Mouse (Mus musculus): ENCODE measurements around the gene Zwilch.
A peak's percentile ranks its signal among the peaks of the same experiment; 100 is the strongest.

The Zwilch gene

DNA sequence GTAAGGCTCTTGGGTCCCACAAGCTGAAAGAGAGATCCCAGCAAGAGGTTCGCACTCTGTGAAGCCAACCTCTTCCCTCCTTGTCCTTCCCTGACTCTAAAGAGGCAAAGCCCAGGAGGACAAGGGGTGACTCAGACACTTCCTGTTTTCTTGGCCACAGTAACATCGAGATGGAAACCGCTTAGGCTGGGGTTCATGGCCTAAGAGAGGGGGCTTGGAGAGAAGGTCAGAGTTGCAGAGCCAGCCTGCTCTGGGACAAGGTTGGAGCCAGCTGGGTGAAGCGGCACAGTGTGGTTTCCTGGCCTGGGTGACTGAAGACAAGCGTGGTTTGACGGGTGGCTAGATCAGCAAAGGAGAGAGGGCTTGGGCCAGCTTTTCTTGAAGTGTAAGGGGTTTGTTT, 67.6 kb downstream of the Zwilch start:
- no peak for DNase-seq (ENCODE audit: low spot score in 2 of 2)

DNA sequence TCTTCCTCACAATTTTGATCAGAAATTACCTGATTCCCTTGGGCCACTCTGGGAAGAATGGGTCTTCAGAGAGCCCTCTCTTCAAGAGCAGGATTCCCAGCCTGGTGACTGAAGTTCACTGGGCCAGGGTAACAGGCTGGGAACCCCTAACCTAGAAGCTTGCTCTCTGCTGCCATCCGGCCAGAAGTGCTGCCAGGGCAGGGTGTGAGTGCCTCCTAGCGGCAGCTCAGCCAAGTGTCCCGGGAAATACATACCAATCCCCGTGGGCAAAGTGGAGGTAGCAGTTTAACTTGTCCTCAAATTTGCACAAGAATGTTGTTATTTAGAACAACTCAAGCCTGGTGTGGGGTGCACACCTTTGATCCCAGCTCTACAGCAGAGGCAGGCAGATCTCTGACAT, 72.5 kb downstream of the Zwilch start:
- peak in 1 of 2 experiments; percentile 61 for DNase-seq (ENCODE audit: low spot score in 2 of 2)

GRCm38 (mm10) chr9:64098282-64098681, 74.6 kb downstream of the Zwilch start:
- DNase-seq (ENCODE audit: low spot score in 2 of 2) = no peak

DNA sequence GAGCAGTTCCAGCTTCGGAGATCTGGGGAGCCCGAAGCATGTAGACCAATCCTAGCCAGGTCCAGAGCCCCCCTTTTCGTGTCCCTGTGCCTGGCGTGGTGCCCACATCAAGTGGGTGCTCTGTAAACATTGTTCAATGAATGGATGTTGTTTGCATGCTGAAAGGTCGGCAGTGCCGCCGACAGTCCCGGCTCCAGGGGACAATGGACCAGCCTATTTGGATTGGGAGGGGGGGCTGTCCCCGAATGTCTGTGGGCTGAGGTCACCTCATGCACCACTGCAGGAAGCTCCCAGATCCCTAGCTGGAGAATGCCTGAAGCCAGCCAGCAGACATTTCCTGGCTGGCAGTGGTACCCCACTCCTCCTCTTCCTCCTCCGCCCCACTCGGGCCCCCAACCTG, 78.8 kb downstream of the Zwilch start:
- peak; percentile 5 to 15 for DNase-seq (ENCODE audit: low spot score in 2 of 2)

DNA sequence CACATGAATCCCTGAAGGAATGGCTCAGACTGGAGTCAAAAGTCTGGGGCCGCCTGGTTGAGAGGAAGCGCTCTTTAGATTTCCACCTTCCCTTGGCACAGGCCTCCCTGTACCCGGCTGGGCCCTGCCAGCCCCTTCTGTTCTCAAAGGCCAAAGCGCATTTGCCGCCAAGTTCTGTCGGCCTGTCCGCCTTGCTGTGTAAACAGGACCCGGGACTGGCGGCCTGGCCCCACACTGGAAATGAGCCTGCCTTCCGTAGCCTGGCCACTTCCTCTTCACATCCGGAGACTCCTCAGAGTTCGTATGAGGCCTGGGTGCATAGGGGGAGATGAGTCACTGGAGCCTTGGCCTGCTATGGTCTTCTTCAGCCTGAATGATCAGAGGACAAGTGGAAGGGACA, 83.9 kb downstream of the Zwilch start:
- DNase-seq (ENCODE audit: low spot score in 2 of 2) = no peak

GRCm38 (mm10) chr9:64088346-64088745, 84.6 kb downstream of the Zwilch start:
- DNase-seq (ENCODE audit: low spot score in 2 of 2) = no peak

DNA sequence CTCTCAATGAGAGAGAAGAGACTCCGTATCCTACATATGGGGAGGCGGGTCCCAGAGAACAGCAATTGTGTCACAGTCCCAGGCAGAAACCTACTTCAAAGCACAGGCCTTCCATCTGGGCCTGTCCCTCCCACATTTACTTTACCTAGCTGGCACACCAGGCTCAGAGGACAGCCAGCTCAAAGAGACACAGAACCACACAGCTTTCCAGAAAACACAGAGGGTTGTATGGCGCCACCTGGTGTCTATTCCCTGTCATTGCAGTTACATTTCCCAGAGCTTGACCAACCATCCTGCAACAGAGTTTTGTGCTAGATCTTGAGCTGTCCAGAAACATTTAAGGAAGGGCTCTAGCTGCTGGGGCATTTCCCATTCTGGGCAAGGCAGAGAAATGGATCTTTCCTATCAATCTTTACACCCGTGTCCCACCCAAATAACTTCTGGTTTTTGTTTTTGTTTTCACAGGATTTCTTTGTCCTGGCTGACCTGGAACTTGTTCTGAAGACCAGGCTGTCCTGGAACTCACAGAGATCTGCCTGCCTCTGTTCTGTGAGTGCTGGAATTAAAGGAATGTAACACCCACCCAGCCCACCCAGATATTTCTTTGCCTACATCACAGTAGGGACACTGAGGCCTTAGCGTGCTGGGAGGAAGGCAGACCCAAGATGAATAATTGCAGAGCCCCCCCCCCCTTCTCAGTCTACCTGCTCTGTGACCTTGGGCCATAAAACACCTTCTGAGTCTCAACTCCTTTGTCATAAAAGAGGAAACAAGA, 85.3 kb downstream of the Zwilch start:
- peak; percentile 11 to 82 for DNase-seq (ENCODE audit: low spot score in 2 of 2)

Data from left cerebral cortex, adult 9 months (tissue).